Mouse (Mus musculus) heart, postnatal 0 days (tissue): ENCODE results near the gene Morn4. TPM values are rescaled to one million over a fixed set of nuclear protein-coding genes. Genes with fewer than 3 reads are reported as not detected.

Experiments
- ATAC-seq: fragments of 200-750 bp; cut with Nextera tagmentation; 2 replicates; pipeline ENCODE4 v1.8.0; 2017; ENCODE audit warnings: low read depth, moderate number of reproducible peaks, moderate library complexity; ENCODE audit not compliant: insufficient read depth
- DNase-seq: peaks from one replicate; pipeline ENCODE4 v3.0.0-alpha.2; 2016; ENCODE audit warnings: low spot score
- H3K27ac ChIP-seq: fragments of 300-500 bp; sonication (generic); 2 replicates; pipeline ENCODE4 v1.5.1; 2014; ENCODE audit warnings: low read depth, mild to moderate bottlenecking
- H3K27me3 ChIP-seq: fragments of 300-500 bp; sonication (generic); 2 replicates; pipeline ENCODE4 v1.6.1; 2014; ENCODE audit warnings: low read length, mixed read lengths; ENCODE audit not compliant: control insufficient read depth, insufficient read depth
- H3K36me3 ChIP-seq: fragments of 300-500 bp; sonication (generic); replicated peaks from 2 replicates; pipeline ENCODE4 v1.6.1; 2014; ENCODE audit warnings: low read length, mixed read lengths; ENCODE audit not compliant: control insufficient read depth, insufficient read depth
- H3K4me1 ChIP-seq: fragments of 300-500 bp; sonication (generic); 2 replicates; pipeline ENCODE4 v1.6.1; 2014; ENCODE audit warnings: antibody characterized with exemption; ENCODE audit not compliant: control insufficient read depth, insufficient read depth
- H3K4me2 ChIP-seq: fragments of 300-500 bp; sonication (generic); 2 replicates; pipeline ENCODE4 v1.6.1; 2014; ENCODE audit warnings: low read depth, mild to moderate bottlenecking, low read length, moderate library complexity
- H3K4me3 ChIP-seq: fragments of 300-500 bp; sonication (generic); 2 replicates; pipeline ENCODE4 v1.5.1; 2014; ENCODE audit warnings: low read depth, low read length
- H3K9ac ChIP-seq: fragments of 300-500 bp; sonication (generic); replicated peaks from 2 replicates; pipeline ENCODE4 v1.6.1; 2014; ENCODE audit warnings: low read depth, low read length, mixed read lengths
- H3K9me3 ChIP-seq: fragments of 300-500 bp; sonication (generic); replicated peaks from 2 replicates; pipeline ENCODE4 v1.6.1; 2016; ENCODE audit warnings: low read length; ENCODE audit not compliant: control insufficient read depth
- CTCF ChIP-seq: IDR thresholded peaks from 2 replicates; pipeline ENCODE4 v1.5.1; 2016; ENCODE audit warnings: antibody characterized with exemption, control low read depth, low read depth
- EP300 ChIP-seq: IDR thresholded peaks from 2 replicates; pipeline ENCODE4 v1.6.1; 2016; ENCODE audit warnings: antibody characterized with exemption, low read depth
- WGBS: fragments of 180-500 bp; shearing (Covaris S2); extraction: QIAGEN DNeasy Blood & Tissue Kit; methylation state at CpG from one replicate; pipeline ENCODE4 v1.1.7; 2014; 5-methylcytosine and 5-hydroxymethylcytosine counted together
- polyA plus RNA-seq: library from polyadenylated mRNA; unstranded; fragments of >200 nt; fragmentation: Nextera tagmentation; extraction: Ambion mirVana; gene quantifications from 2 replicates; pipeline ENCODE4 v1.2.1, GENCODE M21; 2015
- total RNA-seq: library from RNA; depleted of rRNA; stranded (reverse); fragments of >200 nt; gene quantifications from 2 replicates; pipeline ENCODE4 v1.2.3, GENCODE M21; 2014; ENCODE audit warnings: low replicate concordance

The Morn4 gene
- total and polyA plus RNA-seq, 2 experiments from 2014 or later, result 2.3 to 5.7 TPM

DNA sequence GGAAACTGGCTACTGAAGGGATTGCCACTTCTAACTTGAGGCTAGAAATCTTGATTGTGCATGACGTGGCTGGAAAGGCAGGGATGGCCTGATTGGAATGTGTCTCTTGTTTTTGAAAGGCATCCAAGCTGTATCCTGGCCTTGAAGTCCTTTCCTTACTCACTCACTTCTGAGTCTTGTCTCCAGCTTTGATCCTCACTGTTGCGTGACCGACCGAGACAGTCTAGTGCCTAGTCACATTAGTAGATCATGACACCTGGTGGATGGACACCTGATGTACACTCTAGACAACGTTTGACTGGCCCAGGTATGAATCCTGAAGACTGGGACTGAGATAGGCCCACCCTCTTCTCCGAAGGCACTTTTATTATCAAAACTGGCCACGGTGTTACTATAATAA, 13.4 kb downstream of the Morn4 start:
- DNase-seq, result no peak
- Histone ChIP-seq H3K4me1 (no peaks in the 10 kb centered on the region), H3K9me3 (no peaks in the 10 kb centered on the region), H3K4me2 (no peak overlapping the region), H3K9ac (no peak overlapping the region; the same call in 1 of the 2 replicates), H3K36me3 (no peaks in the 10 kb centered on the region), H3K27me3 (no peaks in the 10 kb centered on the region), H3K4me3 (no peak overlapping the region), H3K27ac (no peak overlapping the region)
- ATAC-seq, result no peak
- TF ChIP-seq CTCF (no peak), EP300 (no peak)
- 63% methylated on average over 7 of the region's 7 CpGs for WGBS

GRCm38 (mm10) chr19:42071886-42072608, 14.1 kb downstream of the Morn4 start:
- ATAC-seq, result no peak
- TF ChIP-seq CTCF, result no peak
- no peak for DNase-seq
- no peak overlapping the region for H3K27ac ChIP-seq
- no peaks in the 10 kb centered on the region for H3K9me3 ChIP-seq
- WGBS, result 65% methylated on average over 15 of the region's 15 CpGs
- H3K4me3 ChIP-seq, result no peak overlapping the region
- H3K27me3 ChIP-seq, result no peaks in the 10 kb centered on the region
- no peak overlapping the region for H3K9ac ChIP-seq
- H3K4me2 ChIP-seq, result no peak overlapping the region
- H3K4me1 ChIP-seq, result no peaks in the 10 kb centered on the region
- H3K36me3 ChIP-seq, result no peaks in the 10 kb centered on the region

DNA sequence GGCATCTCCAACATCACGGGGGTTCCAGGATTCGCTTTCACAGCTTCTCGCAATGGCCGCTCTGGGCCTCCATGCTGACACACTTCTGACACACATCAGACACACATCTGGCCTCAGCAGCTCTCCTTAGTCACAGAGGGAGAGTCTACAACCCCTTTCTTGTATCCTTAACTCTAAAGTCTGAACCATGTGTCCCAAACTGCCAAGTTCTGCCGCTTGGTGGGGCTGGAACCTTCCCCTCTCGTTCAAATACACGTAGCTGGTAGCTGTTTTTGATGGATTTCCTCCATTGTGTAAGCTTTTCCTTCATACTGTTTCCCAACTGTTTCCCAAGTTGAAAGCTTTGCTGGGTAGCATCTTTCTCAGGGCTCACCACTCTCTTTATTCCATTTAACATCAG, 14.9 kb downstream of the Morn4 start:
- Histone ChIP-seq H3K4me3 (no peak overlapping the region), H3K9ac (no peak overlapping the region), H3K4me2 (no peak overlapping the region), H3K27me3 (no peaks in the 10 kb centered on the region), H3K9me3 (no peaks in the 10 kb centered on the region), H3K27ac (no peak overlapping the region), H3K4me1 (no peaks in the 10 kb centered on the region), H3K36me3 (no peaks in the 10 kb centered on the region)
- TF ChIP-seq CTCF, result peak; percentile 32; the same call in 1 of the 2 replicates
- no peak for TF ChIP-seq EP300
- ATAC-seq (no peak), DNase-seq (no peak)
- WGBS, result 68% methylated on average over 7 of the region's 7 CpGs

DNA sequence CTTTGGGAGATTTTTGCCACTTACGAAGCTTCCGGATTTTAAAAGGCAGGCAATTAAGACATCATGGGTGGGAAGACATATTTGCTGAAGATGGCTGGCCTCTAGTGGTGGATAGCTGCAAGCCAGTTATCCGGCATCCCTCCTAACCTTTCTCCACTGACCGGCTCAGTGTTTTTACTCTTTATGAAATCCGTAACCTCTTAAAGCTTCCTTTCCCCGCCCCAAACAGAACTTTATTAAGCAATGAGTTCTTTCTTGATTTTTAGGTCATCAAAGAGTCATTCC, 17.0 kb downstream of the Morn4 start:
- Histone ChIP-seq H3K4me3 (no peak overlapping the region), H3K4me2 (peak overlapping the region; percentile 14; the same call in 1 of the 2 replicates), H3K27ac (no peak overlapping the region), H3K9me3 (no peaks in the 10 kb centered on the region), H3K36me3 (no peaks in the 10 kb centered on the region), H3K4me1 (no peaks in the 10 kb centered on the region), H3K9ac (no peak overlapping the region), H3K27me3 (no peaks in the 10 kb centered on the region)
- DNase-seq, result peak; percentile 61
- WGBS, result 34% methylated on average over 6 of the region's 6 CpGs
- ATAC-seq, result no peak
- TF ChIP-seq EP300 (no peak), CTCF (peak; percentile 63)

DNA sequence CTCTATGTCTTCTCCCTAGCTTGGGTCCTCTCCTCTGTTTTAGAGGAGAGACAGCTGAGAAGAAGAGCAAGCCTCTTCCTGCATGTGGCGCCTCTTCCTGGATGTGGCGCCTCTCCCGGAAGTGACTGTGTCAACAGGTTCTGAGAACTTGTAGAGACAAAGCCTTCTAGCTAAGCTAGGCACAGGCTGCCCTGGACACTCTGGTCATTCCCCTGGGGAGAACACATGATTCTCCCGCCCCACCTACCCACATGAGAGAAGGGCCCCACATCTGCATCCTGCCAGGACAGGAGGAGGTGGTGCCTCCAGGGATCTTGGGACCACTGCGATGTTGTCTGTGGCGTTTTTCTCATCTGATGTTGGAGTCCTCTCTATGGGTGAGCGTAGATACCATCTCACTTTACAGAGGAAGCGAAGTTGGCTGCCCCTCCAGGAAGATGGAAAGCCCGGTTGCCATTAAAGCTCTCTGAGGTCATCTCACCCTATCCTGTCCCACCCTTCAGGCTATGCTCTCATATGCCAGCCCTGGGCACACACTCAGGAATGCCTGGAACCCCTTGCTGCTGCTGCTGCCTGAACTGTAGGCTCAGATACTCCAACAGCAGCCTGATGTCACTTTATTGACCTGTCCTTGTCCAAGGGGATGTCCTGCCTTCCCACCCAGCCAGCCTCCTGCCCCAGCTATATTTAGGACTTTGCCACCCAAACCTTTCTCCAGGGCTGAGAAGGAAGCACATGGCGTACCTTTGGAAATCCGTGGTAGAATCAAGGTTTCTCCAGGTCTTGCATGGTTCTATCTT, 17.5 kb downstream of the Morn4 start:
- Histone ChIP-seq H3K36me3 (no peaks in the 10 kb centered on the region), H3K4me3 (no peak overlapping the region), H3K27me3 (no peaks in the 10 kb centered on the region), H3K9me3 (no peaks in the 10 kb centered on the region), H3K4me2 (peak overlapping the region; percentile 14; the same call in 1 of the 2 replicates), H3K4me1 (no peaks in the 10 kb centered on the region), H3K9ac (no peak overlapping the region), H3K27ac (no peak overlapping the region)
- ATAC-seq (no peak; the same call in 1 of the 2 replicates), DNase-seq (no peak)
- 63% methylated on average over 11 of the region's 11 CpGs for WGBS
- TF ChIP-seq EP300 (no peak), CTCF (no peak)
